Mouse (Mus musculus) bone marrow, adult 2 months (tissue): ENCODE measurements around the gene Vmn2r27. TPM values are rescaled to one million over a fixed set of nuclear protein-coding genes. Genes with fewer than 3 reads are reported as not detected.

Experiments used
- H3K27ac ChIP-seq: fragments of 200-500 bp; 2 replicates; pipeline ENCODE4 v1.5.1; 2012; ENCODE audit warnings: low read depth, mild to moderate bottlenecking, control low read depth, inconsistent platforms, low read length; ENCODE audit not compliant: control insufficient read depth, poor library complexity, insufficient read depth
- H3K4me1 ChIP-seq: fragments of 200-500 bp; 2 replicates; pipeline ENCODE4 v1.6.1; 2011; ENCODE audit warnings: low read length; ENCODE audit not compliant: control insufficient read depth, insufficient read depth
- H3K4me3 ChIP-seq: fragments of 200-500 bp; replicated peaks from 2 replicates; pipeline ENCODE3; 2011; ENCODE audit warnings: mild to moderate bottlenecking, low read depth, low read length, control low read depth; ENCODE audit not compliant: control insufficient read depth
- CTCF ChIP-seq: fragments of 200-500 bp; IDR thresholded peaks from 2 replicates; pipeline ENCODE4 v1.5.1; 2011; ENCODE audit warnings: low read length, control low read depth; ENCODE audit not compliant: control insufficient read depth, insufficient read depth
- POLR2A ChIP-seq: fragments of 200-500 bp; IDR thresholded peaks from 2 replicates; pipeline ENCODE4 v1.6.1; 2011; ENCODE audit warnings: low read depth, mild to moderate bottlenecking, control low read depth, low read length, borderline replicate concordance; ENCODE audit not compliant: control insufficient read depth
- WGBS: fragments of 180-500 bp; shearing (Covaris S2); methylation state at CpG from one replicate; pipeline ENCODE4 v1.1.7; 2018; 5-methylcytosine and 5-hydroxymethylcytosine counted together
- polyA plus RNA-seq: library from polyadenylated mRNA; stranded (reverse); fragments of >200 nt; gene quantifications from 2 replicates; pipeline ENCODE4 v1.2.4, GENCODE M21; 2011; ENCODE audit warnings: low replicate concordance; ENCODE audit not compliant: missing spikeins, insufficient read depth, insufficient read length

The Vmn2r27 gene
- polyA plus RNA-seq, 1 experiment = not detected

DNA sequence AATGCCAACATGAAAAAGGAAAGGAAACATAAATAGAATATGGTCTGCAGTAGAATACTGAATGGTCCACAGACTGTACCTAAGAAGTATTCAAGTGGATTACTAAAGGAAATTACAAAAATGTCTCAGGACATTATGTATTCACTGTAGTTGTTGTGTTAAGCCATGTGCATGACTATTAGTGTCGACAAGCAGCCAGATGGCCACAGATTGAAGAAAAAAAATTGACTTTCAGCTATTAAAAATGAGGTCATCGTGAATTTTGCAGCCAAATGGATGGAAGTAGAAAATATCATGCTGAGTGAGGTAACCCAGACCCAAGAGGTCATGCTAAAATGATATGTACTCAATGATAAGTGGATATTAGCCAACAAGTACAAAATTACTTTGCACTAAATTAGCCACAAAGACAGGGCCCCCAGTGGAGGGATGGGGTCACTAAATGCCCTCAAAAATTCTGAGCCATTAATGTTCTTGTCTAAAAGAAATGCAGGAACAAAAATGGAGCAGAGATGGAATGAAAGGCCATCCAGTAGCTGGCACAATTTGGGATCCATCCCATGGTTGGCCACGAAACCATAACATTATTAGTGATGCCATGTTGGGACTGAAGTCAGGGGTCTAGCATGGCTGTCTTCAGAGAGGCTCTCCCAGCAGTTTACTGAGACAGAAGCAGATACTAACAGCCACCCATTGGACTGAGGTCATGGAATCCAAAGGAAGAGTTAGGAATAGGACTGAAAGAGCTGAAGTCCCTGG is 63.0 kb downstream of the Vmn2r27 start:
- TF ChIP-seq POLR2A (no peak), CTCF (no peak)
- H3K4me3 ChIP-seq = no peak overlapping the region
- H3K27ac ChIP-seq = no peak overlapping the region
- H3K4me1 ChIP-seq = no peaks in the 10 kb centered on the region; the same call in 1 of the 2 replicates
- WGBS = 67% methylated on average over 3 of the region's 3 CpGs

DNA sequence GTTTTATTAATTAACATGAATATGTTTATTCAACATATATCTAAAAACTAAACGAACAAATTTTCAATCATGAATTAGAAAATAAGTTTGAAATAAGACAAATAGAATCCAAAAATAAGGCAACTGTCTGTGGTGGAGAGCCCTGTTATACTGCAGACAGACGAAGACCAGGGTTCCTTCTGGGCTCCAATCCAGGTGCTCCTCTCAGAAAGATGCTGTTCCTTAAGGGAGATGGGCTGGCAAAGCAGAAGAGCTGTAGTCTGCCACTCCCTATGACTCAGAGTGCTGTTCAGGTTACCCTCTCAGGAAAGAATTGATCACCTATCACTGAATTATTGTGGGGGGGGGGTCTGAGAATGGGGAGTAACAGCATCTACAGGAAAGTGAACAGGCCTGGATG is 65.1 kb downstream of the Vmn2r27 start:
- Histone ChIP-seq H3K4me1 (no peaks in the 10 kb centered on the region; the same call in 1 of the 2 replicates), H3K4me3 (no peak overlapping the region), H3K27ac (no peak overlapping the region)
- WGBS = 78% methylated on average over 2 of the region's 2 CpGs
- TF ChIP-seq CTCF (no peak), POLR2A (no peak)

DNA sequence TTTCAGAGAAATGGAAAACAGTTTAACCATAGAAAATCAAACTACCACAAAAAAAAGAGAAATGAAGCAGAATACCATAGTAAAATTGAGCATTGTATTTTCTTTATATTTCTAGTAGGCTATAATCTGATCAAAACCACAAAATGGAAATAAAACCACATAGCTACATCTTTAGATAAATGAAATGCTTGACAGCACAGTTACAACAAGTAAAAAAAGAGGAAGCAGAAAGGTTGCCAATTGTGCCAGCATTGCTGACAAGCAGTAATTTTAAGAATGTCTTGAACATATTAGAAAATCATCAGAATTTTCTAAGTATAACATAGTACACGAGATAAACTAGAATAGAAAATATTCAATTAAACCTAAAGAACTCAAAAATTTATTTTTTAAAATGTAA is 81.8 kb downstream of the Vmn2r27 start:
- no peak for TF ChIP-seq CTCF
- no peak for TF ChIP-seq POLR2A

More for the DNA sequence above, 81.8 kb downstream of the Vmn2r27 start:
- no peak overlapping the region for H3K27ac ChIP-seq
- H3K4me1 ChIP-seq = no peaks in the 10 kb centered on the region
- H3K4me3 ChIP-seq = no peak overlapping the region
- WGBS = 2% methylated on average over 1 of the region's 1 CpGs

Other genes with a start within 250 kb of the Vmn2r27 start
- 0.14 TPM in 1 of 2 replicates, not detected in the other for gene Vmn2r26, start 207.3 kb downstream of the Vmn2r27 start, polyA plus RNA-seq
- gene Cd163, start 72.8 kb upstream of the Vmn2r27 start, polyA plus RNA-seq = 8.3 and 14.5 TPM in 2 replicates
- gene Pex5, start 183.2 kb upstream of the Vmn2r27 start, polyA plus RNA-seq = 11.0 and 16.6 TPM in 2 replicates
- 4.6 and 5.3 TPM in 2 replicates for gene Clstn3, start 232.9 kb upstream of the Vmn2r27 start, polyA plus RNA-seq